Mouse (Mus musculus): ENCODE results near the gene Hemk1. TPM values are rescaled to one million over a fixed set of nuclear protein-coding genes. Genes with fewer than 3 reads are reported as not detected.
A peak's percentile ranks its signal among the peaks of the same experiment; 100 is the strongest.

Hemk1 gene
- polyA plus RNA-seq, 1 experiment from 2014 or later, result 9.7 TPM

GRCm38 (mm10) chr9:107297059-107297458 is 41.1 kb downstream of the Hemk1 start:
- ATAC-seq (ENCODE audit: low FRiP score), result peak; percentile 46
- peak overlapping the region; percentile 72 for H3K4me3 ChIP-seq (ENCODE audit: low read depth, low read length)
- H3K4me2 ChIP-seq (replicated peaks; ENCODE audit: low read depth, low read length), result peak overlapping the region; percentile 91
- WGBS, result 13% methylated on average over 16 of the region's 16 CpGs
- no peaks in the 10 kb centered on the region; the same call in none of the 2 replicates for H3K4me1 ChIP-seq (replicated peaks; ENCODE audit: control insufficient read depth, insufficient read depth, low read length)
- peaks cover 6% of the 10 kb centered on the region for H3K27me3 ChIP-seq (ENCODE audit: control insufficient read depth, insufficient read depth, low read length)
- DNase-seq (ENCODE audit: low spot score), result no peak
- no peaks in the 10 kb centered on the region for H3K9me3 ChIP-seq (ENCODE audit: control insufficient read depth, low read length)
- peak overlapping the region; percentile 66 for H3K9ac ChIP-seq (ENCODE audit: low read depth, low read length)
- no peak overlapping the region for H3K27ac ChIP-seq (ENCODE audit: low read depth, low read length)
- H3K36me3 ChIP-seq (ENCODE audit: control insufficient read depth, insufficient read depth, low read length), result no peaks in the 10 kb centered on the region

GRCm38 (mm10) chr9:107296501-107296965 is 41.6 kb downstream of the Hemk1 start:
- peaks cover 6% of the 10 kb centered on the region for H3K27me3 ChIP-seq (ENCODE audit: control insufficient read depth, insufficient read depth, low read length)
- ATAC-seq (ENCODE audit: low FRiP score) (peak; percentile 96), DNase-seq (ENCODE audit: low spot score) (peak; percentile 95)
- peak overlapping the region; percentile 66 for H3K9ac ChIP-seq (ENCODE audit: low read depth, low read length)
- no peaks in the 10 kb centered on the region for H3K9me3 ChIP-seq (ENCODE audit: control insufficient read depth, low read length)
- peak overlapping the region; percentile 91 for H3K4me2 ChIP-seq (replicated peaks; ENCODE audit: low read depth, low read length)
- whole genome bisulfite sequencing, result under 1% methylated on average over 31 of the region's 31 CpGs
- H3K27ac ChIP-seq (ENCODE audit: low read depth, low read length), result no peak overlapping the region
- peak overlapping the region; percentile 72 for H3K4me3 ChIP-seq (ENCODE audit: low read depth, low read length)
- no peaks in the 10 kb centered on the region for H3K36me3 ChIP-seq (ENCODE audit: control insufficient read depth, insufficient read depth, low read length)
- H3K4me1 ChIP-seq (replicated peaks; ENCODE audit: control insufficient read depth, insufficient read depth, low read length), result no peaks in the 10 kb centered on the region; the same call in none of the 2 replicates

- ATAC-seq (ENCODE audit: low FRiP score), result peak; percentile 51
- no peaks in the 10 kb centered on the region for H3K9me3 ChIP-seq (ENCODE audit: control insufficient read depth, low read length)
- H3K27ac ChIP-seq (ENCODE audit: low read depth, low read length), result no peak overlapping the region
- peak overlapping the region; percentile 91 for H3K4me2 ChIP-seq (replicated peaks; ENCODE audit: low read depth, low read length)
- H3K9ac ChIP-seq (ENCODE audit: low read depth, low read length), result 0 out of 2 replicates have a peak overlapping the region, but pooled peaks have one; percentile 5
- 10% methylated on average over 14 of the region's 14 CpGs for WGBS
- H3K27me3 ChIP-seq (ENCODE audit: control insufficient read depth, insufficient read depth, low read length), result peaks cover 6% of the 10 kb centered on the region
- peak overlapping the region; percentile 72 for H3K4me3 ChIP-seq (ENCODE audit: low read depth, low read length)
- H3K4me1 ChIP-seq (replicated peaks; ENCODE audit: control insufficient read depth, insufficient read depth, low read length), result no peaks in the 10 kb centered on the region; the same call in none of the 2 replicates
- no peaks in the 10 kb centered on the region for H3K36me3 ChIP-seq (ENCODE audit: control insufficient read depth, insufficient read depth, low read length)
- DNase-seq (ENCODE audit: low spot score), result no peak
Observed at GRCm38 (mm10) chr9:107296041-107296440, 42.1 kb downstream of the Hemk1 start.

GRCm38 (mm10) chr9:107296016-107296040 is 42.3 kb downstream of the Hemk1 start, which contains the start of gene Cish:
TSS of gene Cish (plus strand) at chr9:107296026.
- H3K4me1 ChIP-seq (replicated peaks; ENCODE audit: control insufficient read depth, insufficient read depth, low read length), result no peaks in the 10 kb centered on the region; the same call in none of the 2 replicates
- no peaks in the 10 kb centered on the region for H3K36me3 ChIP-seq (ENCODE audit: control insufficient read depth, insufficient read depth, low read length)
- H3K4me2 ChIP-seq (replicated peaks; ENCODE audit: low read depth, low read length), result peak within 1 kb of the TSS; percentile 91
- peaks cover 6% of the 10 kb centered on the region for H3K27me3 ChIP-seq (ENCODE audit: control insufficient read depth, insufficient read depth, low read length)
- DNase-seq (ENCODE audit: low spot score), result no peak
- peak within 1 kb of the TSS; percentile 66 for H3K9ac ChIP-seq (ENCODE audit: low read depth, low read length)
- H3K27ac ChIP-seq (ENCODE audit: low read depth, low read length), result no peak within 1 kb of the TSS
- no peaks in the 10 kb centered on the region for H3K9me3 ChIP-seq (ENCODE audit: control insufficient read depth, low read length)
- no peak for ATAC-seq (ENCODE audit: low FRiP score)
- H3K4me3 ChIP-seq (ENCODE audit: low read depth, low read length), result peak within 1 kb of the TSS; percentile 72

- Histone ChIP-seq H3K36me3 (ENCODE audit: control insufficient read depth, insufficient read depth, low read length) (no peaks in the 10 kb centered on the region), H3K27me3 (ENCODE audit: control insufficient read depth, insufficient read depth, low read length) (peaks cover 6% of the 10 kb centered on the region), H3K9me3 (ENCODE audit: control insufficient read depth, low read length) (no peaks in the 10 kb centered on the region), H3K4me3 (ENCODE audit: low read depth, low read length) (no peak overlapping the region), H3K4me2 (replicated peaks; ENCODE audit: low read depth, low read length) (no peak overlapping the region), H3K4me1 (replicated peaks; ENCODE audit: control insufficient read depth, insufficient read depth, low read length) (no peaks in the 10 kb centered on the region; the same call in none of the 2 replicates), H3K9ac (ENCODE audit: low read depth, low read length) (no peak overlapping the region), H3K27ac (ENCODE audit: low read depth, low read length) (no peak overlapping the region)
- 87% methylated on average over 4 of the region's 4 CpGs for WGBS
- DNase-seq (ENCODE audit: low spot score) (no peak), ATAC-seq (ENCODE audit: low FRiP score) (no peak)
Observed at GRCm38 (mm10) chr9:107295616-107296015, 42.5 kb downstream of the Hemk1 start.

- no peaks in the 10 kb centered on the region for H3K36me3 ChIP-seq (ENCODE audit: control insufficient read depth, insufficient read depth, low read length)
- H3K9me3 ChIP-seq (ENCODE audit: control insufficient read depth, low read length), result no peaks in the 10 kb centered on the region
- WGBS, result 6% methylated on average over 6 of the region's 6 CpGs
- peaks cover 6% of the 10 kb centered on the region for H3K27me3 ChIP-seq (ENCODE audit: control insufficient read depth, insufficient read depth, low read length)
- ATAC-seq (ENCODE audit: low FRiP score) (no peak), DNase-seq (ENCODE audit: low spot score) (peak; percentile 83)
- H3K9ac ChIP-seq (ENCODE audit: low read depth, low read length), result no peak overlapping the region
- no peak overlapping the region for H3K4me2 ChIP-seq (replicated peaks; ENCODE audit: low read depth, low read length)
- H3K27ac ChIP-seq (ENCODE audit: low read depth, low read length), result no peak overlapping the region
- no peak overlapping the region for H3K4me3 ChIP-seq (ENCODE audit: low read depth, low read length)
- peaks cover 2% of the 10 kb centered on the region for H3K4me1 ChIP-seq (replicated peaks; ENCODE audit: control insufficient read depth, insufficient read depth, low read length)
Observed at GRCm38 (mm10) chr9:107294249-107294648, 43.9 kb downstream of the Hemk1 start.

- no peak overlapping the region for H3K27ac ChIP-seq (ENCODE audit: low read depth, low read length)
- WGBS, result 29% methylated on average over 10 of the region's 10 CpGs
- ATAC-seq (ENCODE audit: low FRiP score) (peak; percentile 42; the same call in 1 of the 2 replicates), DNase-seq (ENCODE audit: low spot score) (peak; percentile 90)
- H3K27me3 ChIP-seq (ENCODE audit: control insufficient read depth, insufficient read depth, low read length), result peaks cover 10% of the 10 kb centered on the region
- H3K9ac ChIP-seq (ENCODE audit: low read depth, low read length), result no peak overlapping the region
- no peaks in the 10 kb centered on the region for H3K36me3 ChIP-seq (ENCODE audit: control insufficient read depth, insufficient read depth, low read length)
- H3K9me3 ChIP-seq (ENCODE audit: control insufficient read depth, low read length), result no peaks in the 10 kb centered on the region
- peaks cover 3% of the 10 kb centered on the region for H3K4me1 ChIP-seq (replicated peaks; ENCODE audit: control insufficient read depth, insufficient read depth, low read length)
- H3K4me3 ChIP-seq (ENCODE audit: low read depth, low read length), result no peak overlapping the region
- H3K4me2 ChIP-seq (replicated peaks; ENCODE audit: low read depth, low read length), result no peak overlapping the region
Observed at GRCm38 (mm10) chr9:107290897-107291296, 47.3 kb downstream of the Hemk1 start.

- Histone ChIP-seq H3K4me2 (replicated peaks; ENCODE audit: low read depth, low read length) (peak within 1 kb of the TSS; percentile 55), H3K4me3 (ENCODE audit: low read depth, low read length) (peak within 1 kb of the TSS; percentile 36), H3K4me1 (replicated peaks; ENCODE audit: control insufficient read depth, insufficient read depth, low read length) (peaks cover 3% of the 10 kb centered on the region; the same call in 1 of the 2 replicates), H3K27ac (ENCODE audit: low read depth, low read length) (no peak within 1 kb of the TSS), H3K27me3 (ENCODE audit: control insufficient read depth, insufficient read depth, low read length) (peaks cover 7% of the 10 kb centered on the region), H3K9ac (ENCODE audit: low read depth, low read length) (peak within 1 kb of the TSS; percentile 31; the same call in 1 of the 2 replicates), H3K9me3 (ENCODE audit: control insufficient read depth, low read length) (no peaks in the 10 kb centered on the region), H3K36me3 (ENCODE audit: control insufficient read depth, insufficient read depth, low read length) (no peaks in the 10 kb centered on the region)
- 2% methylated on average over 49 of the region's 49 CpGs for WGBS
- peak; percentile 77 for ATAC-seq (ENCODE audit: low FRiP score)
- DNase-seq (ENCODE audit: low spot score), result peak; percentile 85
Observed at GRCm38 (mm10) chr9:107289211-107290076, 48.7 kb downstream of the Hemk1 start, which contains the start of gene Mapkapk3. TSS of gene Mapkapk3 (minus strand) at chr9:107289877.

GRCm38 (mm10) chr9:107288711-107289110 is 49.4 kb downstream of the Hemk1 start:
- no peaks in the 10 kb centered on the region for H3K9me3 ChIP-seq (ENCODE audit: control insufficient read depth, low read length)
- H3K4me3 ChIP-seq (ENCODE audit: low read depth, low read length), result peak overlapping the region; percentile 36; the same call in 1 of the 2 replicates
- WGBS, result 22% methylated on average over 8 of the region's 8 CpGs
- H3K36me3 ChIP-seq (ENCODE audit: control insufficient read depth, insufficient read depth, low read length), result no peaks in the 10 kb centered on the region
- H3K27me3 ChIP-seq (ENCODE audit: control insufficient read depth, insufficient read depth, low read length), result peaks cover 7% of the 10 kb centered on the region
- DNase-seq (ENCODE audit: low spot score), result no peak
- H3K9ac ChIP-seq (ENCODE audit: low read depth, low read length), result no peak overlapping the region
- no peak for ATAC-seq (ENCODE audit: low FRiP score)
- H3K4me1 ChIP-seq (replicated peaks; ENCODE audit: control insufficient read depth, insufficient read depth, low read length), result peaks cover 3% of the 10 kb centered on the region; the same call in 1 of the 2 replicates
- H3K4me2 ChIP-seq (replicated peaks; ENCODE audit: low read depth, low read length), result peak overlapping the region; percentile 55
- H3K27ac ChIP-seq (ENCODE audit: low read depth, low read length), result no peak overlapping the region
